Mouse (Mus musculus): Measurements from ENCODE around the gene Spata19. TPM values are rescaled to one million over a fixed set of nuclear protein-coding genes. Genes with fewer than 3 reads are reported as not detected.

The Spata19 gene
- polyA plus RNA-seq (2012), result not detected in 2 replicates

GRCm38 (mm10) chr9:27396500-27396899 lies at the start of gene Spata19:
Gene Spata19, plus strand, starts transcription at chr9:27396800.
- TF ChIP-seq GATA1 (IDR thresholded peaks at IDR 0.05; ENCODE audit: low read length), result no peak

GRCm38 (mm10) chr9:27353082-27353481 lies 43.5 kb upstream of the Spata19 start:
- TF ChIP-seq GATA1 (IDR thresholded peaks at IDR 0.05; ENCODE audit: low read length), result no peak

DNA sequence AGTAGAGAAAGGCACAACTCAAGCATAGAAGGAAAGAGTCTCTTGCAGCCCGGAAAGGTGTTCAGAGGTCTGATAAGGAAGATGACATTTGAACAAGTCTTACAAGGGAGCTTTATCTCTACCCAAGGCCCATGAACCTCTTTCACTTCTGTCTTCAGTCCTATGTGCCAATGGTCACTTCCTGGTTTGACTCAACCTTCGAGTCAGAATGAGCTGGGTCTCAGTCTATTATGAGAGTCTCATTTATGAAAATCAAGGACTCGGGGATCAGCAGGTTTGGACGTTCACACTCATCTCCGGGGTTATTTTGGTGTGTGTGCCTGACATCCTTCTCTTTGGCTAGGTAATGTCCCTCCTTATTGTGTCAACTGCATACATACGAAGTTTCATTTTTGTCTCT lies 38.7 kb upstream of the Spata19 start:
- TF ChIP-seq GATA1 (IDR thresholded peaks at IDR 0.05; ENCODE audit: low read length), result no peak

DNA sequence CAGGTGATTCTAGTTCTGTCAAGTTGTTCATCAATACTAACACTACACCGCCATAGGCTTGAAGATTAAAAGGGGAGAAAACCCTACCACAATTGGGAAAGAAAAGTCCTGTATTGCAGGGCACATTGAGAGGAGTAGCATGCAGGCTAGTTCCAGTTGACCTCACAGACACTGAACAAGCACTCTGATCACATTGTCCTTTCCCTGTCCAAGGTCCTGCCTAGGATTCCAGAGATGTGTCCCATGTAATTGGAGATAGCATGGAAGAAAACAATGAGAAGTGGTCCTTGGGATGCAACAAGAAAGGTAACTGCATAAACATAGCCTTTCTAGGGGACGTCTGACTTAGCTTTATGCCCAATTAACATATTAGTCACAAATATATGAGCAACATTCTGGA lies 29.4 kb upstream of the Spata19 start:
- no peak for TF ChIP-seq GATA1 (IDR thresholded peaks at IDR 0.05; ENCODE audit: low read length)

DNA sequence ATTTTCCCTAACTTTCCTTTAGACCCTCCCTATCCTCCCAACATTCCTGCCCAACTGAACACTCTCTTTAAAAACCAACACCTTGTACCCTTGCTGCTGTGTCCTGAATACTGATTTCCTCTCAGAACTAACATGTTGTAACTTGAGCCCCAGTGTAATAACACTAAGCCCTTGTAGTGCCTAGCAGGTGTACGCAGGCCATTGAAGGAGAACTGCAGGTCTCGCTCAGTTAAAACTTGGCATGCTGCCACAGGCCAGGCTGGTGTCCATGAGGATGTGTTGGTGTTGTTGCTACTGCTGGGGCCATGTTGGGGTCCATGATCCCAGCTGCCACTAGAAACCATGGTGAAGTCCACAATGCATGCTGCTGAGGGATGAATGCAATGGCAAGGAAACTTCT lies 27.5 kb upstream of the Spata19 start:
- no peak for TF ChIP-seq GATA1 (IDR thresholded peaks at IDR 0.05; ENCODE audit: low read length)

- no peak for TF ChIP-seq GATA1 (IDR thresholded peaks at IDR 0.05; ENCODE audit: low read length)
These were observed 20.9 kb upstream of the Spata19 start for GRCm38 (mm10) chr9:27375746-27376145.

DNA sequence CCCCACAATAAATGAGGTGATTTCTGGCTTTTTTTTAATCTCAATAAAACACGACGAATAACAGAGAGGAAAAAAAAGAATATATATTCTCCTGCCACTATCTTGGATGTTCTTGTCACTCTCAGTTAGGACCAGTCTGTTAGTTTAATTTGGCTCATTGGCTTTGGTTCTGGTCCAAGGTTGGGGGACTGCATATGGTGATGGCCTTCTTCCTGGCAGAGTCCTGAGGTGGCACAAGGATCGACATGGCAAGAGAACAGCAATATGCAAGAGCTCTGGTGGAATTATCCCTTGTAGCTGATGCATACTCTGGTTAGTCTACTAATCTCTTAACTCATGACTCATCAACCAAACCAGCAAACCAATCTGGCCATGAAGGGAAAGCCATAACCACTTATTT lies 9.6 kb upstream of the Spata19 start:
- TF ChIP-seq GATA1 (IDR thresholded peaks at IDR 0.05; ENCODE audit: low read length), result no peak

DNA sequence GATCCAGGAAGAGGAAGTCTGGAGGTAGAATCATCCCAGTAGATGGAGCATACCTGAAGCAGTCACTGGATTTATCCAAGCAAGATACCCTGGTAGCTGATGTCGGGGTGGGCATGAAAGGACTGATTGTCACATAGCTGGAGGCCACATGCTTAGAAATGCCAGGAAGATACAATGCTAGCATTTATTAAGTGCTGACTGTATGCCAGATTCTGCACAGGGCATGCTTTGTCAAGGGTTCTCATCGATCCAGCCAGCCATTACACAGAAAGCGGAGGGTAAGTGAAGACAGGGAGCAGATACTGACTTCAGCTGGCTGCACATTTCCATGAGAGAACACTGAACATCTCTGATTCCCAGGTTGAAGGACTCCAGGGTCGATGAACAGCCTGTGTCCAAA lies 4.6 kb downstream of the Spata19 start:
- TF ChIP-seq GATA1 (IDR thresholded peaks at IDR 0.05; ENCODE audit: low read length), result no peak

- TF ChIP-seq GATA1 (IDR thresholded peaks at IDR 0.05; ENCODE audit: low read length), result no peak
These were observed 13.1 kb downstream of the Spata19 start for GRCm38 (mm10) chr9:27409733-27410132.

GRCm38 (mm10) chr9:27414058-27414460 lies 17.5 kb downstream of the Spata19 start:
- TF ChIP-seq GATA1 (IDR thresholded peaks at IDR 0.05; ENCODE audit: low read length), result no peak

GRCm38 (mm10) chr9:27424511-27424910 lies 27.9 kb downstream of the Spata19 start:
- no peak for TF ChIP-seq GATA1 (IDR thresholded peaks at IDR 0.05; ENCODE audit: low read length)

DNA sequence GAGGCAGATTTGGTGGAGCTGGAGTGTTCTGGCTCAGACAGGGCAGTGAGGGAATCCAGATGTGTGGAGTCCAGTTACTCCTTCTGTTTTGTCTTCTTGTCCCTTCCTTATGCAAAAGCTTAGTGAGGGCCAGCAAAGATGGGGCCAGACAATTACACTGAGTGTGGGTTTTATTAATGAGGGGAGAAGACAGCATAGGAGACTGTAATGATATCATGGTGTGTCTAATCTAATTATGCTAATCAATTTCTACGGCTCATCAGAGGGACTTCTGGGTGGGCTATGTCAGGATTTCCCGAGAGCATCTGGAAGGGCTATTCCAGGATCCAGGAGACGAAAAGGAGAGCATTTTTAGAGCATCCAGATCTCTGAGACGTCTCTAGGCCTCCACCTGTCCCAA lies 32.0 kb downstream of the Spata19 start:
- TF ChIP-seq GATA1 (IDR thresholded peaks at IDR 0.05; ENCODE audit: low read length), result no peak

GRCm38 (mm10) chr9:27433301-27433700 lies 36.7 kb downstream of the Spata19 start:
- TF ChIP-seq GATA1 (IDR thresholded peaks at IDR 0.05; ENCODE audit: low read length), result no peak

- TF ChIP-seq GATA1 (IDR thresholded peaks at IDR 0.05; ENCODE audit: low read length), result no peak
These were observed 39.3 kb downstream of the Spata19 start for GRCm38 (mm10) chr9:27435936-27436335.

DNA sequence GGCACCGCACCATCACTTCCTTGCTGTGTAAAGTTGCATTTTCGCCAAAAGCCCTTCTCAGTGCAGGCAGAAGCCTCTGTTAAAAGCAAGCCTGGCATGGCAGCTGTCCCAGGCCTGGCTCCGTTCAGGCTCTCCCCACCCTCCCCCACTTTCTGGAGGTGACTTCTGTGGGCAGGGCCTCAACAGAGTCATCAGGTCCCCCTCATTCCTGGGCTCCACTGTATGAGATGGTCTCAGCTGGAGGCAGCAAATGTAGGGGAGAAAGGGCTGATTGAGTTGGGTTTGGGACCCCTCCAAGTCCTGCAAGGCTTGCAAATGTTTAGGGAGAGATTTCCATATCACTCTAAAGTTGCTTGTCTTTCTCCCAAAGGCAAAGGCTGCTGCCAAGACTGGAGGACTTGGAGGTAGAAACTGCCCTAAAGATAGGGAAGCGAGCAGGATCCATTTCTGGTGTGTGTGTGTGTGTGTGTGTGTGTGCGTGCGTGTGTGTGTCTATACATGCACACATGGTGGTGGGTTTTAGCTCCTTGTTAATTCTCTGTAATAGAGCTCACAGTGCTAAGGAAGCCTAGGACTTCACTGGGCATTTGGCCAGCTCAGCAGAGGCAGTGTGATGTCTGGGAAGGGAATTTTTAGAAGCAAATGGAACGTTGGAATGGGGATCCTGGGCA lies 40.9 kb downstream of the Spata19 start:
- no peak for TF ChIP-seq GATA1 (IDR thresholded peaks at IDR 0.05; ENCODE audit: low read length)

DNA sequence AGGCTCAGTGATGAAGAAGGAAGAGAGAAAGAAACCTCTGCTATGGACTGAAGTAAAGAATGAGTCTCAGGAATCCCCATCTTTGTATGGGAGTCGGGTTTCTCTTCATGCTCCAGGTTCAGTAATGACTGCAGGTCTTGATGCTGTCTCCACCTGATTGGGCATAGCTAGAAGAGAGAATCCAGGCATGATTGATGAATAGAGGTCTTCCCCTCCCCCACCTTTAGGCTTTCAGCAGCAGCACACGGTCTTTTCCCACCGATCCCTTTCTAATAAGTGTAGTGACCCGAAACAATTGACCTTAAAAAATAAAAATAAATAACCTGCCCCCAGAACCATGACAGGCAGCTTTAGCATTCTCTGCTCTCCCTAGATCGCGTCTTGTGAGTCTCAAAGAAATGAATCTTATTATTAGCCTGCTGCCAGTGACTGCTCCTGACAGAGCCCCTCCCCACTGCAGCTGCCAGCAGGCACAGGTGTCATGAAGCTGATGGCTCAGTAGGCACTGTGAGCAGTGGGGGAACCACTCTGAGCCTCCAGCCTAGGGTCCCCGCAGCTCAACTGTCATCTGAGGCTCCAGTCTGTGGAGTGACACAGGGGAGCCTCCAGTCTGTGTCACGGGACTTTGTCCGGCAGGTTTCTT lies 53.3 kb downstream of the Spata19 start:
- no peak for TF ChIP-seq GATA1 (IDR thresholded peaks at IDR 0.05; ENCODE audit: low read length)

Other genes starting within 250 kb of the Spata19 start
- not detected in 2 replicates for gene Jam3, start 241.4 kb upstream of the Spata19 start, polyA plus RNA-seq (2012)
- not detected in 2 replicates for gene Igsf9b, start 97.6 kb upstream of the Spata19 start, polyA plus RNA-seq (2012)